Mouse (Mus musculus): Measurements from ENCODE around the gene Cbx1.

Cbx1 gene

DNA sequence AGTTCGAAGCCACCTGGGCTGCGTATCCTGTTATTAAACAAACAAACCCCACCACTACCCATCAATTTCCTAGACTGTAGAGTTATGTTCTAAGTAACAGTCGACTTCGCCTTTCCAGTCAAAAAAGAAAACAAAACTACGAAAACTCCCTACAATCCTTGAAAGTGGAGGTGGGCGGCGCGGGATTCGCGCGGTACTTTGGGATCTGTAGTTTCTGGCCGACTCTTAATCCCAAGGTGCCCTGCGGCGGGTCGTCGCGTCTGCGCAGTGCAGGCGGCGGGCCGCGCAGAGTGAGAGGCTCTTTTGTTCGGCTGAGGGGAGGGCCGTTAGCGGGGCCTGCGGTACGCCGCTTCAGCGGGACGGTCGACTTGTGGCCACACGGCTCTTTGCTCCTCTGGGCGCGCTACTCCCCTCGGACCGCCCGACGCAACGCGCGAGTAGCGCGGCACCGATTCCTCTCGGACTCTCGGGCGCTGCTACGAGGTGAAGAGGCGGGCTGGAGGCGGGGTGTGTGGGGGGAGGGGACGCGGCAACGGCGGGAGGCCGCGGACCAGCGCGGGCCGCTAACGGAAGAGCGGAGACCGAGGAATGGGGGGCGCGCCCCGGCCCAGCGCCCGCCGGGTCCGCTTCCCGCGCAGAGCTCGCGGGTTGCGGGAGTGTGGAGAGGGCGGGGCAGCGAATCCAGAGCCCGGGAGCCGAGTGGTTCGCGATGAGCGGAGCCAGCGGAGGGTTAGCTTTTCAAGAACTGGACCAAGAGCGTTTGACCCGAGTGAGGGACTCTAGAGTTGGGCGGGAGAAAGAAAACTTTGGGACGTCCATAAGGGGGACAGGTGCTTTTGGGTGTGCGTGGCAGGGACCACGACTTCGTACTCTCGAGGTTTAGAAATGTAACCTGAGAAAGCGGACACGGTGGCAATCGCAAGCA, at the start of gene Cbx1:
TSS of gene Cbx1 (plus strand) at position 257 of the 925 bp plus-strand sequence.
- DNase-seq (ENCODE audit: low spot score): peak; percentile 82

DNA sequence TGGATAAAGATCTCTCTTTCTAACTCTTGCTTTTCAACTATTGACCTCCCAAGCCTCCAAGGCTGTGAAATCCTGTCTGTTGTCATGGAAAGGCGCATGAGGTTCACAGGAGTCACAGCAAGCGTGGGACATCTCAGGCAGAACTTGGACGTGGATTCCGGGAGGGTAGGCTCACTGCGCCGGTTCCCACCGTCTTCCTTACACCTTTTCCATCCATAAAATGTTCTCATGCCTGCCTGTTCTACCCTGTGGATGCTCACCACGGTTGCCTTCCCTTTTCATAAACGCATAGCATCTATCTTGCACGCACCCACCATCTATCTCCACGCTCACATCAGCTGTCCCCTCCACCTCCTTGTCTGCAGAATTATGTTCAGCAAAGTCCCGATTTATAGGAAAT, 48.1 kb upstream of the Cbx1 start:
- DNase-seq (ENCODE audit: low spot score): no peak

DNA sequence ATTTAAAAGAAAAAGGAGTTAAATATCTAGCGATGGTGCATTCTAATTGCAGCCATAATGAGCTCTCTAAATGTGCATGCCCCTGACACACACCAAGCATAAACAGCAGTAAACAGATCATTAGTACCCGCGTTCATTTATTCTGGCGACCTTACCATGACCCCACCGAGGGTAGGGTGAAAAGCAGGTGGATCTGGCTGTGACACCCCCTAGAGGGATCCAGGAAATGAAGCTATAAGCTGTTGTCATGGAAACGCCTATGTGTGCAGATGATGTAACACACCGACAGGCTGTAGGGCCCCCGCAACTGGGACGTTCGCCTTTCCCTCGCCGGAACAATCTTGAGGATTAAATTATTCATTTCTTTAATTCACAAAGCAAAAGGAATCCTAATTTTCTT, 46.9 kb upstream of the Cbx1 start:
- no peak for DNase-seq (ENCODE audit: low spot score)

DNA sequence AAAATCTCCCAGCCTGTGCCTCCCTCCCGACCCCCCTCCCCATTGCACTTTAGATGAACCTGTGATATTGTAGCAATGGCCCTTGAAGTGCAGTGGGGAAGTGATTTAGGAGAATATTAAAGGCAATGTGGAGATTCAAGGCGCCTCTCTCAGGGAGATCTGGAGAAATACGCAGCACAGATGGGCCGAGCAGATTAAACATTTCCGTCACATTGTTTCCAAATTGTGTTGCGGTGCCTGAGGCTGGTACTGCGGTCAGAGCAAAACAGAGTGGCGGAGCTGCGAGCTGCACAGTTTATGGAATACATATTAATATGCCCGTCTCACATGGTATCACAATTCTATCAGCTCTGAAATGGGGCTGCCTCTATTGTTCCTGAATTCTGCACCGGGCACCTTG, 45.9 kb upstream of the Cbx1 start:
- no peak for DNase-seq (ENCODE audit: low spot score)

DNA sequence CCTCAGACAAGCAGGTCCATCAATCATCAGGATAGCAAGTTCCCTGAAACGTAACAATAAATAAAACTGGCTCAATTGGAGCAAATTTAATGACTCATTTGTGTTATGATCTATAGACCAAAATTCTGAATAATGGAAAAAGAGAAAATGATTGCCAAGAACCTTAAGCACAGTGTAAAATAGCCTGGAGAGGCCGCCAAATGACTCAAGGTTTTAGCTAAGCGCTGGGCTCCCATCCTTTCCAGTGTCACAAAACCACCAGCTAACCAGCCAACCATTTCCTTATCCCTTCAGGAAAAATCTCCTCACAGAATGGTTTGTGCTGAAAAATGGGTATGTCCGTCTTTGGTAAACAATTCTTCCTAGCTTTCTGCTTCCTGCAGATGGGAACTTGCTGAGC, 45.0 kb upstream of the Cbx1 start:
- no peak for DNase-seq (ENCODE audit: low spot score)

DNA sequence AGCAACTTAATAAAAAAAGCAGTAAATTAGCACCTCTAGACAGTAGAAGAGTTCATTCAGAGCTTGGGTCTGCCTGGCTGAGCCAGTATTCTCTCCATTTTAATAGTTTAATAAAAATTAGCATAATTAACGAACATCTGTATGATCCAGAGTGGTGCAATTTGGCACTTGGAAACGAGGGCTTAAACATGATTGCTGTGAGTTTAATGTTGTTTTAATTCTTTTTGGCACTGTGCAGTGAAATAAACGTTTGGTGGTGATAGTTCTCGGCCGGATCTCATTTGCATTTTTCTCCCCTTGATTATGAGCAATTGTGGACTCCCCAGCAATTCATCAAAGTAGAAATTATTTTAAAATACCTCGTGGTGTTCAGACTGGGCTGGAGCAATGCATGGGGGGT, 42.3 kb upstream of the Cbx1 start:
- DNase-seq (ENCODE audit: low spot score): no peak

DNA sequence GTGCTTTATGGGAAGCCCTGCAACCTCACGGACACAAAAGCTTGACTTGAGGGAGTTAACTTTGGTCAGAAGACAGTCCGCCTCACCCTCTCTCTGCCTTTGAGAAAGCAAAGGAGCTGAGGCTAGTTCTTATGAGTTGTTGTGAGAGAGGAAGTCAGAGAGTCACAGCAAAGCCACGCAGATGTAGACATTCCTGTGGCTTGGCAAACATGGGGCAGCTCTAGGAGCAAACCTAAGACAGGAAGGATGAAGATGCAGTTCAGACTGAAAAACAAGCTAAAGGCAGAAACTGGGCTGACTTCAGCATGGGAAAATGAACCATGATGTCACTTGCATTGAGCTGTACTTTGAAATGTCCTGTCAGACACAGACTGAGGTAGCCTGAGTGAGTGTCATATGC, 41.4 kb upstream of the Cbx1 start:
- no peak for DNase-seq (ENCODE audit: low spot score)

DNA sequence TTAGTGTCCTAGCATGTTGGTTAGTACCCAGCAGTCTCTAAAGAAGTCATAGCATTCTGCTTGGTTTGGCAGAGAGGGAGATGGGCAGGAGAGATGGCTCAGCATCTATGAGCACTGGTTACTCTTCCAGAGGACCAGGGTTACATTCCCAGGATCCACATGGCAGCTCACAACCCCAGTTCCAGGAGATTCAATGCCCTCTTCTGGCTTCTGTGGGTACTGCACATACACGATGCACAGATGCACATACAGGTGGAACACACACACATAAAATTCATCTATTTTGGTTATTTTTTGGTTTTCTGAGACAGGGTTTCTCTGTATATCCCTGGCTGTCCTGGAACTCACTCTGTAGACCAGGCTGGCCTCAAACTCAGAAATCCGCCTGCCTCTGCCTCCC, 33.6 kb upstream of the Cbx1 start:
- DNase-seq (ENCODE audit: low spot score): no peak

DNA sequence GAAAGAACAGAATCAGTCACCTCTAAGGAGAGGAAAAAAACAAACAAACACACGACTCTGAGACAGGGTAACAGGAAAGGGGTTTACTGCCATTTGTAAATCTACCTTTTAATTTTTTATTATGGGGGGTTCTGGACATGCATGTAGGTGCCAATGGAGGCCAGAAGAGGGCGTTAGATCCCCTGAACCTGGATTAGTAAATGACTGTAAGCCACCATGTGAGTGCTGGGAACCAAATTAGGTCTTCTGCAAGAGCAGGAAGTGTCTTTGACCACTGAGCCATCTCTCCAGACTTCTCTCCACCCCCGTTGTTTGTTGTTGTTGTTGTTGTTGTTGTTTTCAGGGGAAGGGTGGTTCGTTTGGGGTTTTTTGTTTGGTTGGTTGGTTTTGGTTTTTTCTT, 31.5 kb upstream of the Cbx1 start:
- DNase-seq (ENCODE audit: low spot score): no peak

DNA sequence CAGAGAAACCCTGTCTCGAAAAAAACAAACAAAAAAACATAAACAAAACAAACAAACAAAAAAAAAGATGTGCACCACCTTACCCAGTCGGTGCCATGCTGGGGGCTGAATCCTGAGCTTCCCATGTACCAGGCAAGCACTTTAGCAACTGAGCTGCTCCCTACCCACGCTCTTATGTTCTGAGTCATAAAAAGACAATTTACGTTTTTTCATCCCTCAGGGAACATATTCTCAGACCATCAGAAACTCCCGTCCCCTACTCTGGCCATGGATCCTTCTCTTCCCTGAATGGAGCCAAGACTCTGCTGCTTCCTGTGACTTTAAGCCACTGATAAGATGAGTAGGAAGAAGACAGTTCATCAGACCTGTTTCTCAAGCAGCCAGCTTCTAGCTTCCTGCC, 30.5 kb upstream of the Cbx1 start:
- DNase-seq (ENCODE audit: low spot score): no peak

DNA sequence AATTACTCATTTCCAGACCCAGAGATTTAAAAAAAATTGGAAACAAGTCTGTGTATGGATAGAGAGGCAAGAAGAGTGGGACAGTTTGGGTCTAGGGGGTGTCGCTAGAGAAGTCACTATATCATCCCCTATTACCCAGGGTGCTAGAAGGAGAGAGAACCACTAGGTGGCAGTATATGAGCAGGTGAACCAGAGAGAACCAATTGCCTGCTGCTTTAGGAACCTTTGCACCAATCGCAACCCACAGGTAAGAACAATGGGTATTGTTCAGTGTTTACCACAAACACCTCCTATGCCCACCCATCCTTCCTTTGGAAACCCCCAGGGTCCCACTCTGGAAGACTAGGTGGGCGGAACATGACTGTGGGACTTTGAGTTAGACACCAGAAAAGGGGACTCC, 28.9 kb upstream of the Cbx1 start:
- DNase-seq (ENCODE audit: low spot score): no peak

DNA sequence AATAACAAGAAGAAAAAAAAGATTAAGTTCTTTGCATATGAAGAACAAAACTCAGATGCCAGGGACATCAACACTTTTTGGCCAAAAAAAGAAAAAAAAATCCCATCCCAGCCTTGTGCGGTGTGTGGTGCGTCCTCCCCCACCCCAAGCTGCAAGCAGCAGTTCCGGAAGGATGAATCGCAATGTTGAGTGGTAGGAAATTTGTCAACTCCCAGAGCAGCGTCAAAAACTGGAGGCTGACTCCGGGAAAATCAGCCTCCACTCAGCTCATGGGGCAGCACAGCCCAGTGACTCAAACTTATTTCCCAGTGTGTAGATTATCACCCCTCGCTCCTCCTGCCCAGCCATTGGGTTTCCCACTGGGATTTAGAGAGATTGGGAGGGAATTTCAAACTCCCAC, 26.9 kb upstream of the Cbx1 start:
- DNase-seq (ENCODE audit: low spot score): no peak

DNA sequence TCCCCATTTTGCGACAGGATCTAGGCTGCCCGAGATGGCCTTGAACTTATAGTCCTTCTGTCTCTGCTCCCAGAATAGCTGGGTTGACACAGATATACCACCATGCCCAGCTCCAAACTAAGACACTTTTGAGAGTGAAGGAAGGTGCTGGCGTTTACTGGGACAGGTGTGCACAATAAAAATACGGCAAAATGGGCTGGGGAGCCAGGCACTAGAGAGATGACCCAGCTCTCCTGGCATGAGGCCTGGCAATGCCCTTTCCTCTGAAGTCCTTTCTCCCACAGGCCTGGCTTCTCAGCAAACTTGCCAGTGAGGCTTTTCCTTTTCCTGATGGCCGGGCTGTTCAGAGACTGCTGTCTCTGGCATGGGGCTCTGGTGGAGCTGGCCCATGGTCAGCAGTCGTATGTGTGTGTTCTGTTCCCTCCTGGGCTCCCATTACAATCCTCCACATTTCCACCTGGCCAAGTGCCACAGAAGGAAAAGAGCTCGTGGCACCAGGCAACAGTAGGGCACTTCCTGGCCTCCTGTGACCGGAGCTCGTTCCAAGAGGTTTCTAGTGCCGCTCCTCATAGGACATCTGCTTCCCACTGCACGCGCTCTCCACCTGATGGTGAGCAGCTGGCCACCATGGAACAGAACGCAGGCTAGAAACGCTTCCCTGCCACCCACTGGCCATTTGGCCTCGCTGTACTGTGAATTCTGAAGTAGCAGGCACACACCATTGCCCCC, 26.0 kb upstream of the Cbx1 start:
- DNase-seq (ENCODE audit: low spot score): no peak

DNA sequence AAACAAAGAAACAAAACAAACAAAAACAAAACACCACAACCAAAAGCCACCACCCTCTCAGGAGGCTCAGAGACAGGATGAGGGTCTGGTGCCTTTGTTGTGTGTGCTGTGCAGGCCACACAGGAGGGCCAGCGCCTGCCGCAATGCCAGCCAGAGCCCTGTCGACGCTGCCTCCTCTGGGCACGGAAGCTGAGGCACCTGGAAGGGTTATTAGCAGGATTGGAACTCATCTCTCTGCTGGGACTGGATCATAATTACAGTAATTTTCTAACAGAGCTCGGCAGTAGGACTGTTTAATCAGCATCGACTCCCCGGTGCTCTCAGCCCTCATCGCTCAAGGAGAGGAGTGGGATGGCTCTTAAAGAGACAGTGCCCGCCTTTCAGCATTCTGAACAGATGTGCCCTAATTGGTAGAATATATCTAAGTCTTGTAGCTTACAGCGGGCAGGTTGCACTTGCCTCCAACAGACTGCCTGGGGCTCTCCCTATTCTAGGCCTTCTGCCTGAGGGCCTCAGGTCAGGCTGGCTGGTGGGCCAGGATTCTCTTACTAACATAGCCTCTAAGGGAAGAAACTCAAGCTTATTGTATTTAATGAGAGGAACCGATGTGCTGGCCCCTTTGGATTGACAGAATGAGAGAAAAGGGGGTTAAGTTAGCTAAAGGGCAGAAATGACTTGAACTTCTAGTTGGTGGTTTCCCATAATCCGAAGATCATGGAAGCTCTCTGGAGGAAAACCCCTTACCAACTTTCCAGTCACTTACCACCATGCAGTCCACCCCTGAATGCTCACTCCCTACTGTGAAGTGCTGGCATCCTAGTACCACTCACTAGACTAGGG, 24.2 kb upstream of the Cbx1 start:
- no peak for DNase-seq (ENCODE audit: low spot score)

DNA sequence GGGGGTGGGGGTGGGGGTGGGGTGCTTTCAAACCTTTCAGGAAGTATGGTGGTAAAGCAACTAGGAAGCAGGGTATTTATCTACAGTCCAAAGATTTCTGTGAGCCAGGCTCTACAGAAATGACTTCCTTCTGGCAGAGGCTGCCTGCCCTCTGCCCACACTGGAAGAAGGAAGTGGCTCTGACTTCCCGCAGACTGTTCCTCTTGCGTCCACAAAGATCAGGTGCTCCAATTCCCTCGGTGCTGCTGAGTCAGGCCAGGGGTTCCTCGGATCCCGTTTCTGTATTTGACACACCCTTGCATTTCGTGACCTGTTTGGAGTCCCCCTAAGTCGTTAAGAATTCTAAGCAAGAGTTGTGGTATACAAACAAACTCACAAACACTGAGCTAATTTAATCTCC, 23.3 kb upstream of the Cbx1 start:
- no peak for DNase-seq (ENCODE audit: low spot score)

DNA sequence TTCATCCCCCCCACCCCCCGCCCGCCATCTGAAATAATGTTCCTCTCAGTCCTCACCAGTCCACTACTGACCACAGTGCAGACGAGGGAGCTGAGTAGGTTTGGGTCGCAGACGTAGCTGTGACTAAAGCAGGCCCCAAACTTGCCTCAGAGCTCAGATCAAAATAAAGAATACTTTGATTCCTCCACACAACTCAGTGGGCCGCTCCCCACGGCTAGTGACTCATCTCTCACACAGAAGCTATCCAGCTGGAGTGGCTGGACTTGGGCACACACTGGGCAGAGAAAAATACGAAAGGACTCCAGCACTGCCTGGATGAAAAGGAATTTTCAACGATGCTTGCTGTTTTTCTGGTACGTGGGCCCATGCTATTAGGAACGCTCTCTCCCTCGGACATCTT, 22.4 kb upstream of the Cbx1 start:
- no peak for DNase-seq (ENCODE audit: low spot score)

DNA sequence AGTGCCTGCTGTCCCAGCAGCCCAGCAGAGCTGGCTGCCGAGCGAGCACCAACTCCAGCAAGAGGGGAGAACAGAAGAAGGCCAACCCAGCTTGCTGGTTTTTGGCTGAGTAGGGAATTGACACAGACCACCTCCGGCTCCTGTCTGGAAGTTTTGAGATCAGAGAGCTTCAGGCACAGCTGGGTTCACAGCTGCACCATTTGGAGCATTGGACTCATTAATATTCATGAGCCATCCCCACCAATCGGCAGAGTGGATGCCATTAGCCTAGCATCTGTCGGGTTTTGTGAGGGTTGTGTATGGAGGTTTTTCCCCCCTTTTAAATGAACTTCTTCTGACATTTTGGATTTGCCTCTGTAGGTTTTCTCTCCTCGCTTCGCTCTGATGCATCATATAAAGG, 21.8 kb upstream of the Cbx1 start:
- DNase-seq (ENCODE audit: low spot score): no peak

DNA sequence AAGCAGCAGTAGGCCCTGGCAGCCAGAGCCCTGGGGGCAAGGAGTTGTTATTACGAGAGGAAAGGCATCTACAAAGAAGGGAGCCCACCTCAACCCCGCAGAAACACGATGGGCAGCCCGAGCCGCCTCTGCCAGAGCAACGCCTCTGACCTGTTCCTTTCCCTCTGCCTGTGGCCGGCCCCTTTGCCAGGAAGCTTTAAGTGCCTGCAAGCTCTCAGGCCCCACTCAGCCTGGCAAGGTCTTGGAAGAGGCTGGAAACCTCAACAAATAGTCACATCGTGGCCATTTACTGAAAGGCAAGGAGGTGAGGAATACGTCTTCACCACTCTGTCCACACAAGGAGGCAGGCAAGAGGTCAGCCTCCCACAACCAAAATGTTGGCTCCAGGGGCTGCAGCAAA, 20.7 kb upstream of the Cbx1 start:
- no peak for DNase-seq (ENCODE audit: low spot score)

DNA sequence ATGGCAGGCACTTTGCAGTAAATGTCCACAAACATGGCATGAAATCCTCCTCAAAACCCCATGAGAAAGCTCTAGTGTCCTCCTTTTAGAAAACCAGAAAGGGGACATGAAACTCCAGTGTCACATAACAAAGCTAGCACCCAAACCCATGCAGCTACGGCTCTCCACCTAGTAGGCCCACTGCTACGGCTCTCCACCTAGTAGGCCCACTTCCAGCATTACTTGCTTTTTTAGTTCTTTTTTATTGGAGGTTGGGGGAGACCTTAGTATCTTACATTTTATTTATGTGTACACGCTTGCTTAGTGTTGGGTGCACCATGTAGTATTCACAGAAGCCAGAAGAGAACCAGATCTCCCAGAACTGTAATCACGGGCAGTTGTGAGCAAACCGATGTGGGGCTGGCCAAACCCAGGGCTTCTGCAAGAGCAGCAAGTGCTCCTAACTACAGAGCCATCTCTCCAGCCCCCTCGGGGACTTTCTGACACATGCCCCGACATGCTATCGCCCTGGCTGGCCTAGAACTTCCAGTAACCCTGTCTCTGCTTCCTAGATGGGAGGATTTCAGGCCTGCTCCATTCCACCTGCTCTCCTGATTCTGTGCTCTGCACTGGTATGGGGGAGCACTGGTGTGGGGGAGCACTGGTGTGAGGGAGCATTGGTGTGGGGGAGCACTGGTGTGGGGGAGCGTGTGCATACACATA, 17.5 kb upstream of the Cbx1 start:
- DNase-seq (ENCODE audit: low spot score): no peak

DNA sequence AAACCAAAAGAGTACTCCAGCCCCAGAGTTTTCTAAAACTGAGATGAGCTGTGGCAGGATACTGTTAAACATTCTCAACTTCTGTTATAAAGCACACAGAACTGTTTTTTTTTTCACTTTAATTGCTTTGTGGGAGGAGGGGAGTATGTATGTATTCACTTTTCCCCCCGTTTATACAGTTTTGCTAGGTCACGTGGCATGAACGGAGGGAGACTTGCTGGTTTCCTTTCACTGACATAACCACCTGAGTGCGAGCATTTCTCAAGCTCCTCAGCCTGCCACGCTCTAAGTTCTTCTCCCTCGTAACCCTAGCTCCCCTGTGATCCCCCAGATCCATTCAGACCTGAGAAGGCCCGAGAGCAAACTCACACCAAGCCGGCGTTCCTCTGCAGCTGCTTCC, 16.5 kb upstream of the Cbx1 start:
- no peak for DNase-seq (ENCODE audit: low spot score)

DNA sequence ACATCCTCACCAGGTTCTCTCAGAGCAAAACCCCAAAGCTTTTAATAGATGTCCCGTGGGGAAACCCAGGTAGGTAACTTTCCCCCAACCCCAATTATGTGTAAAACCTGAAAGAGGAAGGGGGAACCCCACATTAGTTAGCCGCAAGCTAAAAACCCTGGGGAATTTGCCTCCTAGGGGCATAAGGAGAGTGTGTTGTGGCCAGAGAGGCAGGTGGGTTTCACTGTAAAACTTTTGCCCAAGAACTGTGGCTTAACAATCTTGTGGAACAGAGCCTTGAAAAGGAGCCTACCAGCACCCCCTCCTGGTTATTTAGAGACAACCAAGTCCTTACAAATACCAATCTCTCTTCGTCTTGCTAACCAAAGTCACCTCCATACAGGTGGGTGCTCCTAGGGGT, 14.4 kb upstream of the Cbx1 start:
- DNase-seq (ENCODE audit: low spot score): no peak

DNA sequence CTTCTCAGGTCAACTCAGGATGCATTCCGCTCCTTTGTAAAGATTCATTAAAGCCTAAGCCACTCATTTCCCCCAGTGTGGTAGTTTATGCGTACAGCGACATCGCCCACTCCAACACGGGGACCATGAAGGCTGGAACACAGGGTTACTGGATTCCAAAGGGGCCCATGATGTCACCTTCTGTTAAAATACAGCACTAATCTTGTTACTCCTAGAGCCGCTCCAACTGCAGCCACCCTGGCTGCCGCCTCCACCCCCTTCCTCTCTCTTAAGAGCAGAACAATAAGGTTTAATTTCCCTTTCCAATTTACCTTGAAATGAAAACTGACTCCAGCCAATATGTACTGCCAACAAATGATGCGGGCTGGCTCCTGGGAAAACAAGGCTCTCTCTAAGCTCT, 13.9 kb upstream of the Cbx1 start:
- no peak for DNase-seq (ENCODE audit: low spot score)
